Mouse (Mus musculus) inflammation-experienced regulatory T-cells, adult 6 months (primary cell): ENCODE results near the gene Syt16. TPM values are rescaled to one million over a fixed set of nuclear protein-coding genes. Genes with fewer than 3 reads are reported as not detected.
A peak's percentile ranks its signal among the peaks of the same experiment; 100 is the strongest.

Source experiments
- ATAC-seq: one replicate; pipeline ENCODE4 v1.8.0; 2017
- polyA plus RNA-seq, 3 experiments: library from polyadenylated mRNA; unstranded; fragments of 100-300 nt; shearing (Covaris generic); gene quantifications; one replicate each; pipeline ENCODE4 v1.2.1; 2017

Syt16 gene
- polyA plus RNA-seq, 3 experiments from 2014 or later = not detected

- ATAC-seq = peak; percentile 43
Measured at GRCm38 (mm10) chr12:74013739-74014138, 16.3 kb downstream of the Syt16 start.

GRCm38 (mm10) chr12:74014739-74015270 lies 17.3 kb downstream of the Syt16 start:
- no peak for ATAC-seq

GRCm38 (mm10) chr12:74015491-74015890 lies 18.0 kb downstream of the Syt16 start:
- no peak for ATAC-seq

- ATAC-seq = no peak
Measured at GRCm38 (mm10) chr12:74023260-74023659, 25.8 kb downstream of the Syt16 start.

- no peak for ATAC-seq
Measured at GRCm38 (mm10) chr12:74024912-74025311, 27.5 kb downstream of the Syt16 start.

- ATAC-seq = no peak
Measured at GRCm38 (mm10) chr12:74043225-74043624, 45.8 kb downstream of the Syt16 start.

- no peak for ATAC-seq
Measured at GRCm38 (mm10) chr12:74043755-74044154, 46.3 kb downstream of the Syt16 start.

GRCm38 (mm10) chr12:74044241-74044640 lies 46.8 kb downstream of the Syt16 start:
- no peak for ATAC-seq

- no peak for ATAC-seq
Measured at GRCm38 (mm10) chr12:74055336-74055931, 58.0 kb downstream of the Syt16 start.

GRCm38 (mm10) chr12:74056162-74056561 lies 58.7 kb downstream of the Syt16 start:
- ATAC-seq = no peak

GRCm38 (mm10) chr12:74062547-74062946 lies 65.1 kb downstream of the Syt16 start:
- no peak for ATAC-seq

GRCm38 (mm10) chr12:74068912-74069311 lies 71.5 kb downstream of the Syt16 start:
- no peak for ATAC-seq

GRCm38 (mm10) chr12:74075590-74075989 lies 78.1 kb downstream of the Syt16 start:
- ATAC-seq = no peak

- no peak for ATAC-seq
Measured at GRCm38 (mm10) chr12:74076091-74076490, 78.6 kb downstream of the Syt16 start.

GRCm38 (mm10) chr12:74081122-74081521 lies 83.7 kb downstream of the Syt16 start:
- no peak for ATAC-seq

GRCm38 (mm10) chr12:74084389-74084788 lies 86.9 kb downstream of the Syt16 start:
- no peak for ATAC-seq

GRCm38 (mm10) chr12:74087086-74087485 lies 89.6 kb downstream of the Syt16 start:
- ATAC-seq = no peak

- ATAC-seq = no peak
Measured at GRCm38 (mm10) chr12:74089342-74090131, 92.1 kb downstream of the Syt16 start.

GRCm38 (mm10) chr12:74092546-74092945 lies 95.1 kb downstream of the Syt16 start:
- no peak for ATAC-seq

- ATAC-seq = no peak
Measured at GRCm38 (mm10) chr12:74093110-74093509, 95.6 kb downstream of the Syt16 start.

GRCm38 (mm10) chr12:74094701-74095100 lies 97.2 kb downstream of the Syt16 start:
- ATAC-seq = no peak

GRCm38 (mm10) chr12:74098572-74099290 lies 101.3 kb downstream of the Syt16 start:
- ATAC-seq = no peak

- no peak for ATAC-seq
Measured at GRCm38 (mm10) chr12:74105811-74106513, 108.5 kb downstream of the Syt16 start.
